Mouse (Mus musculus): ENCODE results near the gene Gm10642. TPM values are rescaled to one million over a fixed set of nuclear protein-coding genes. Genes with fewer than 3 reads are reported as not detected.

The Gm10642 gene
- polyA plus RNA-seq, 1 experiment from 2014 or later: 0.30 TPM

DNA sequence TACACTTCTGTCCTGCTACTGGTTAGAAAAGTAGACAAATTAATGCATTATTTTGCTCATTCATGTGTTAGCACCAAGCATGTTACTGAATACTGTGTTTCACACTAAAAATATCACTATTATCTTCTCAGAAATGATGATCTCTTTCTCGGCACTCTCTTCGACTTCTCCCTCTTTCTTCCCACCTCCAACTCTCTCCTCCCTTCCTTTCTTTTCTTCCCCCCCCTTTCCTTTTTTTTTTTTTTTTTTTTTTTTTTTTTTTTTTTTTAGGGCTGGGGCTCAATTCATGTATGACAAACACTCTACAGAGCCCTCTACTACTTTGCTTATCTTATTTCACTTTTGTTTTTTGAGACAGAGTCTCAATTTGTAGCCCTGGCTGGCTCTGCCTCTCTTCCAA, 2.2 kb downstream of the Gm10642 start:
- DNase-seq (ENCODE audit: extremely low spot score, low spot score): no peak
- no peak overlapping the region for H3K4me3 ChIP-seq
- WGBS: 81% methylated on average over 2 of the region's 2 CpGs
- no peaks in the 10 kb centered on the region for H3K9me3 ChIP-seq
- H3K36me3 ChIP-seq (replicated peaks): no peaks in the 10 kb centered on the region
- no peaks in the 10 kb centered on the region for H3K27me3 ChIP-seq (ENCODE audit: poor library complexity, severe bottlenecking)
- H3K4me1 ChIP-seq: peaks cover 34% of the 10 kb centered on the region
- H3K27ac ChIP-seq: no peak overlapping the region

DNA sequence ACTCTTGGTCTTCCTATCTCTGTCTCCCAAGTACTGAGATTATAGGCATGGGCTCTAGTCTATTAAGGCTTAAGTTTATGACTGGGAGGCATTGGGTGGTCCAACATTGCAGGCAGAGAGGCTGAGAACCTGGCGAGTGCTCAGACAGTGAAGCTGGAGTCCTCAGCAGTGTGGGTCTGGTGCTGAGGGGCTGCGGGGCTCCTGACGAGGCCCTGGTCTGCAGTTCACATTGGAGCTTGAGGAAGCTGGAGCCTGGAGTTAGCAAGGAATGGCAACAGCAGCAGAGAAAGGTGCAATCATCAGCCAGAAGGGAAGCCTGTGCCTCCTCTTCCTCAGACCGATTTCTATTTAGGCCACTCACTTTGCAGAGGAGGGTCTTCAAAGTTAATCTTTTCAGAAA, 8.8 kb downstream of the Gm10642 start:
- no peaks in the 10 kb centered on the region for H3K9me3 ChIP-seq
- no peak for DNase-seq (ENCODE audit: extremely low spot score, low spot score)
- WGBS: 70% methylated on average over 4 of the region's 4 CpGs
- no peaks in the 10 kb centered on the region for H3K36me3 ChIP-seq (replicated peaks)
- no peaks in the 10 kb centered on the region for H3K27me3 ChIP-seq (ENCODE audit: poor library complexity, severe bottlenecking)
- no peak overlapping the region for H3K4me3 ChIP-seq
- H3K4me1 ChIP-seq: no peaks in the 10 kb centered on the region
- H3K27ac ChIP-seq: no peak overlapping the region

GRCm38 (mm10) chr9:70665372-70666145, 9.5 kb downstream of the Gm10642 start:
- WGBS: 72% methylated on average over 16 of the region's 16 CpGs
- DNase-seq (ENCODE audit: extremely low spot score, low spot score): no peak
- Histone ChIP-seq H3K4me1 (no peaks in the 10 kb centered on the region), H3K27me3 (ENCODE audit: poor library complexity, severe bottlenecking) (no peaks in the 10 kb centered on the region), H3K4me3 (no peak overlapping the region), H3K9me3 (no peaks in the 10 kb centered on the region), H3K36me3 (replicated peaks) (no peaks in the 10 kb centered on the region), H3K27ac (no peak overlapping the region)

DNA sequence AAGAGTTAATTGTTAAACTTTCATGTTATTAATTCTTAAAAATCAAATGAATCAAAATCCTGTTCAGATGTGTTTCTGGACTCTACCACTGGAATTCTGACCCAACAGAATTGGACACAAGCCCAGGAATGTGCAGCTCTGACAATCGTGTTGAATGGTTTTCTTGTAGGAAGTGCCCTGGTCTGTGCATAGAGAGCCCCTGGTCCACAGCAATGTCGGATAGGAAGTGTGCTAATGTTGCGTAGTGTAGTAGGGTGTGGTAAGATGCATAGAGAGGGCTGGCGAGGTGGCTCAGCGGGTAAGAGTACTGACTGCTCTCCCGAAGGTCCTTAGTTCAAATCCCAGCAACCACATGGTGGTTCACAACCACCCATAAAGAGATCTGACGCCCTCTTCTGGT, 10.8 kb downstream of the Gm10642 start:
- no peak overlapping the region for H3K27ac ChIP-seq

GRCm38 (mm10) chr9:70668048-70668447, 12.0 kb downstream of the Gm10642 start:
- Histone ChIP-seq H3K27ac (no peak overlapping the region), H3K9me3 (no peaks in the 10 kb centered on the region), H3K36me3 (replicated peaks) (no peaks in the 10 kb centered on the region), H3K4me1 (peaks cover 6% of the 10 kb centered on the region; the same call in 1 of the 2 replicates), H3K27me3 (ENCODE audit: poor library complexity, severe bottlenecking) (no peaks in the 10 kb centered on the region), H3K4me3 (no peak overlapping the region)
- DNase-seq (ENCODE audit: extremely low spot score, low spot score): no peak

More for the DNA sequence above, 10.8 kb downstream of the Gm10642 start:
- Histone ChIP-seq H3K36me3 (replicated peaks) (no peaks in the 10 kb centered on the region), H3K9me3 (no peaks in the 10 kb centered on the region), H3K4me3 (no peak overlapping the region), H3K4me1 (0 out of 2 replicates have a peak, but pooled peaks cover under 1% of the 10 kb centered on the region), H3K27me3 (ENCODE audit: poor library complexity, severe bottlenecking) (no peaks in the 10 kb centered on the region)
- no peak for DNase-seq (ENCODE audit: extremely low spot score, low spot score)
- WGBS: 78% methylated on average over 7 of the region's 7 CpGs

- H3K27me3 ChIP-seq (ENCODE audit: poor library complexity, severe bottlenecking): no peaks in the 10 kb centered on the region
- peaks cover 6% of the 10 kb centered on the region; the same call in 1 of the 2 replicates for H3K4me1 ChIP-seq
- H3K4me3 ChIP-seq: no peak overlapping the region
- H3K9me3 ChIP-seq: no peaks in the 10 kb centered on the region
- WGBS: 66% methylated on average over 2 of the region's 2 CpGs
- no peak overlapping the region for H3K27ac ChIP-seq
- DNase-seq (ENCODE audit: extremely low spot score, low spot score): no peak
- H3K36me3 ChIP-seq (replicated peaks): no peaks in the 10 kb centered on the region
Measured at GRCm38 (mm10) chr9:70669197-70669596, 13.1 kb downstream of the Gm10642 start.

DNA sequence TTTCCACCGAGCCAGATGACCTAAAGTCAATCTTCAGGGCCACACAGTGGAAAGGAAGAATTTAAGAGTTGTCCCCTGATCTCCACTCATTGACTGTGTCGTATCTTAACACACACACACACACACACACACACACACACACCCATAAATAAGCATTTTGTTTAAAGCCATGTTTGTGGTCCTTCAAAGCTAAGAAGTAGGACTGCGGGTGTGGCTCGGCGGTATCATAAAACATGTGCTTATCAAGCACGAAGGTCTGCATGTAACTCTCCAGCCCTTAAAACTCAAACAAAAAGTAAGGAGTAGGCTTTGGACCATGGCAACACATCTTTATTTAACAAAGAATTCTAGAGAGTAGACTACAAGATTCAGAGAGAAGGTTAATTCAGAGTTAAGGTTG, 14.3 kb downstream of the Gm10642 start:
- WGBS: 92% methylated on average over 6 of the region's 6 CpGs
- no peak overlapping the region for H3K4me3 ChIP-seq

DNA sequence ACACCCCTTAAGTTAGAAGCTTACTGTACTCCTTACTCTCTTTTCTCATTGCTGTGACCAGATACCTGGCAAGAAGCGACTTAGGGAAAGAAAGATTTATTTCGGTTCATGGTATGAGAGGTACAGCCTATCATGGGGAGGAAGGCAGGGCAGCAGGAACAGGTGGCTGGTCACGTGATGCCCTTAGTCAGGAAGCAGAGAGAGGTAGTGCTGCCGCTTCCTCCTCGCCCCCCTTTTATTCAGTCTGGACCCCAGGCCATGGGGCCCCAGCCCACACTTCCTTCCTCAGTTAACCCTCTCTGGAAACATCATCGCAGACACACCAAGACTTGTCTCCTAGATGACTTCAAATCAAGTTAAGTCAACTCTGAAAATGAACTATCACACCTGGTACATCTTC, 15.2 kb downstream of the Gm10642 start:
- DNase-seq (ENCODE audit: extremely low spot score, low spot score): no peak
- Histone ChIP-seq H3K4me3 (no peak overlapping the region), H3K9me3 (no peaks in the 10 kb centered on the region), H3K27ac (no peak overlapping the region), H3K4me1 (peaks cover 6% of the 10 kb centered on the region; the same call in 1 of the 2 replicates), H3K36me3 (replicated peaks) (no peaks in the 10 kb centered on the region), H3K27me3 (ENCODE audit: poor library complexity, severe bottlenecking) (no peaks in the 10 kb centered on the region)
- 80% methylated on average over 6 of the region's 6 CpGs for WGBS

More for the DNA sequence above, 14.3 kb downstream of the Gm10642 start:
- Histone ChIP-seq H3K4me1 (peaks cover 6% of the 10 kb centered on the region; the same call in 1 of the 2 replicates), H3K9me3 (no peaks in the 10 kb centered on the region), H3K36me3 (replicated peaks) (no peaks in the 10 kb centered on the region), H3K27ac (no peak overlapping the region), H3K27me3 (ENCODE audit: poor library complexity, severe bottlenecking) (no peaks in the 10 kb centered on the region)
- no peak for DNase-seq (ENCODE audit: extremely low spot score, low spot score)

DNA sequence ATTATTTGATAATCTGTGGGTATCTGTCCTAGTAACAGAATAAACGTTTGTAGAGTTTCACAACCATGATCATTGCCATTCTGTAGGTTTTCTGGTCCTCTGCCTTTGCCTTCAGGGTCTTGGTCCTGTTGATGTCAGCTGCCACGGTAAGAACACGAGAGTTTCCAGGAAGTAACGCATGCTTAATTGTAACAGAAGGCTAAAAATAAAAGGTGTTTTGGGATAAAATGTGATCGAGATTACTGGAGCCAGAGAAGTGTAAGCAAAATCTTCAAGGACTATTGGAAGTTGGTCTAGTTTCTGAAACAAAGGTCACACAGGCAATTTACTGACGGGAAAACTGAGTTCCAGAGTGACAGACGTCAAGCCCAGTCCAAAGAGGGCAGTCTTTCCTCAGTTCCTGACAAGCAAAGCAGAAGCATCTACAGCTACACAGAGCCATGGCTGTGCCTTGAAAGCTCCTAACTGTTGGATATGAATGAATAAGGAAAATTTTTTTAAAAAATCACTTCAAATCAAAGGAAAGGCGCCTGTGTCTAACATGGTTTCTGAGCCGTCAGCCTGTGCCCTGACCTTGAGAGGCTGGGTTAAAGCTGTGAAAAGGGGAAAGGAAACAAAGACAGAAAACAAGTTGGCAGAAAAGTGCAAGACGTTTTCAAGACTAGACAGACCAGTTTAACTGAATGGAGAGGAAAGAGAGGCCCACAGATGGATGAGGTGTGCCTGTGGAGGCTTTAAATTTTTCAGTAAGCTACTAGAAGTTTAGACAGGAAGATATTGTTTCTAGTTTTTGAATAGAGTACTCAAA, 15.9 kb downstream of the Gm10642 start:
- WGBS: 62% methylated on average over 10 of the region's 10 CpGs
- Histone ChIP-seq H3K9me3 (no peaks in the 10 kb centered on the region), H3K27me3 (ENCODE audit: poor library complexity, severe bottlenecking) (no peaks in the 10 kb centered on the region), H3K36me3 (replicated peaks) (no peaks in the 10 kb centered on the region), H3K4me3 (no peak overlapping the region), H3K4me1 (peaks cover 6% of the 10 kb centered on the region; the same call in 1 of the 2 replicates), H3K27ac (no peak overlapping the region)
- no peak for DNase-seq (ENCODE audit: extremely low spot score, low spot score)

DNA sequence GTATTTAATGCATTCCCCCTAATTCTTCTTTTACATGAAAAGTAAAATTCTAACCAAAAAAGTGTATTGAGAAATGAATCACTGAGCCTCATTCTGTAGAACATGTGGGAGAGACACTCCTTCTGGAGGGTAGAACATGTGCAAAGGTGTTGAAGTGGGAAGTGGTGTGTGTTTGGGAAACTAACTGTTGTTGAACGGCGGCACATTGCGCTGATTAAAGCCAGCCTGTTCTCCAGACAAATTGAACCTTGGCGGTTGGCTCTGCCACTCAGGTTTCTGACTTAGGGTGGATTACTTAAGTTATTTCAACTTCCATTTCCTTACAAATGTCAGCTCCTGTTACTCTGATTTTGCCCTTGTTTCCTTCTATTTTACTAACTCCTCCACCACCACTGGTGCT, 17.6 kb downstream of the Gm10642 start:
- Histone ChIP-seq H3K27me3 (ENCODE audit: poor library complexity, severe bottlenecking) (no peaks in the 10 kb centered on the region), H3K4me1 (peaks cover 12% of the 10 kb centered on the region; the same call in 1 of the 2 replicates), H3K27ac (no peak overlapping the region), H3K36me3 (replicated peaks) (no peaks in the 10 kb centered on the region), H3K9me3 (no peaks in the 10 kb centered on the region), H3K4me3 (no peak overlapping the region)
- DNase-seq (ENCODE audit: extremely low spot score, low spot score): no peak
- 96% methylated on average over 4 of the region's 4 CpGs for WGBS

DNA sequence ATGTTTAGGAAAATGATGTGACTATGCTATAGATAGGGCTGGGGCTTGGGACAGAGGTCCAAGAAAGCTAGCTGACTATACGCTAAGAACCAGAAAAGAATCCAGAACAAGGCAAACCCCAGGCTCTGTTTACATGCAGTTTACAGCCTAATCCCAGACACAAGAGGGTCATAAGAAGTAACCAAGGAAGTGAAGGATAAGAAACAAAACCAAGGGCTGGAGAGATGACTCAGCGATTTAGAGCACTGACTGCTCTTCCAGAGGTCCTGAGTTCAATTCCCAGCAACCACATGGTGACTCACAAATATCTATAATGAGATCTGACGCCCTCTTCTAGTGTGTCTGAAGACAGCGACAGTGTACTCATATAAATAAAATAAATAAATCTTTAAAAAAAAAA, 19.1 kb downstream of the Gm10642 start:
- Histone ChIP-seq H3K4me3 (no peak overlapping the region), H3K36me3 (replicated peaks) (no peaks in the 10 kb centered on the region), H3K27ac (no peak overlapping the region), H3K9me3 (no peaks in the 10 kb centered on the region), H3K27me3 (ENCODE audit: poor library complexity, severe bottlenecking) (no peaks in the 10 kb centered on the region), H3K4me1 (peaks cover 15% of the 10 kb centered on the region)
- 79% methylated on average over 4 of the region's 4 CpGs for WGBS
- DNase-seq (ENCODE audit: extremely low spot score, low spot score): no peak

GRCm38 (mm10) chr9:70675961-70676360, 19.9 kb downstream of the Gm10642 start:
- Histone ChIP-seq H3K27ac (no peak overlapping the region), H3K9me3 (no peaks in the 10 kb centered on the region), H3K27me3 (ENCODE audit: poor library complexity, severe bottlenecking) (no peaks in the 10 kb centered on the region), H3K4me3 (no peak overlapping the region), H3K4me1 (peaks cover 23% of the 10 kb centered on the region), H3K36me3 (replicated peaks) (no peaks in the 10 kb centered on the region)
- WGBS: 83% methylated on average over 5 of the region's 5 CpGs
- DNase-seq (ENCODE audit: extremely low spot score, low spot score): no peak

- peak; percentile 99 for DNase-seq (ENCODE audit: extremely low spot score, low spot score)
- peaks cover 28% of the 10 kb centered on the region for H3K4me1 ChIP-seq
- no peaks in the 10 kb centered on the region for H3K27me3 ChIP-seq (ENCODE audit: poor library complexity, severe bottlenecking)
- H3K27ac ChIP-seq: peak within 1 kb of the TSS; percentile 97
- no peaks in the 10 kb centered on the region for H3K36me3 ChIP-seq (replicated peaks)
- under 1% methylated on average over 44 of the region's 48 CpGs for WGBS
- no peaks in the 10 kb centered on the region for H3K9me3 ChIP-seq
- peak within 1 kb of the TSS; percentile 97 for H3K4me3 ChIP-seq
Measured at GRCm38 (mm10) chr9:70678682-70679131, 22.7 kb downstream of the Gm10642 start, which contains the start of gene Adam10. Gene Adam10, plus strand, starts transcription at chr9:70678997.

Measured in forebrain, embryonic 10.5 days (tissue).